Mouse (Mus musculus): ENCODE data around the gene Pklr.

GRCm38 (mm10) chr3:89190436-89190835 lies 54.5 kb downstream of the Pklr start:
- no peak for TF ChIP-seq CTCF (conservative IDR thresholded peaks at IDR 0.05; ENCODE audit: insufficient read depth, insufficient read length, low read depth, low read length)
- no peak for TF ChIP-seq POLR2A (IDR thresholded peaks at IDR 0.05; ENCODE audit: low read depth, low read length)

Measured in kidney, adult 2 months (tissue).